Mouse (Mus musculus): ENCODE results near the gene Phpt1.
A peak's percentile ranks its signal among the peaks of the same experiment; 100 is the strongest.

GRCm38 (mm10) chr2:25607761-25608622, 33.0 kb upstream of the Phpt1 start, which contains the start of gene Rabl6:
- TF ChIP-seq CTCF (IDR thresholded peaks at IDR 0.05; ENCODE audit: borderline replicate concordance, extremely low read depth, insufficient read depth, insufficient read length) (no peak), POLR2A (IDR thresholded peaks at IDR 0.05; ENCODE audit: borderline replicate concordance, extremely low read depth, insufficient read depth, insufficient read length, poor library complexity, severe bottlenecking) (peak; percentile 99)

Measured in brain, embryonic 14.5 days (tissue).